Mouse (Mus musculus): ENCODE data around the gene Vti1a. TPM values are rescaled to one million over a fixed set of nuclear protein-coding genes. Genes with fewer than 3 reads are reported as not detected.

Gene Vti1a
- polyA plus RNA-seq, 1 experiment from 2014 or later, result 26.1 TPM

DNA sequence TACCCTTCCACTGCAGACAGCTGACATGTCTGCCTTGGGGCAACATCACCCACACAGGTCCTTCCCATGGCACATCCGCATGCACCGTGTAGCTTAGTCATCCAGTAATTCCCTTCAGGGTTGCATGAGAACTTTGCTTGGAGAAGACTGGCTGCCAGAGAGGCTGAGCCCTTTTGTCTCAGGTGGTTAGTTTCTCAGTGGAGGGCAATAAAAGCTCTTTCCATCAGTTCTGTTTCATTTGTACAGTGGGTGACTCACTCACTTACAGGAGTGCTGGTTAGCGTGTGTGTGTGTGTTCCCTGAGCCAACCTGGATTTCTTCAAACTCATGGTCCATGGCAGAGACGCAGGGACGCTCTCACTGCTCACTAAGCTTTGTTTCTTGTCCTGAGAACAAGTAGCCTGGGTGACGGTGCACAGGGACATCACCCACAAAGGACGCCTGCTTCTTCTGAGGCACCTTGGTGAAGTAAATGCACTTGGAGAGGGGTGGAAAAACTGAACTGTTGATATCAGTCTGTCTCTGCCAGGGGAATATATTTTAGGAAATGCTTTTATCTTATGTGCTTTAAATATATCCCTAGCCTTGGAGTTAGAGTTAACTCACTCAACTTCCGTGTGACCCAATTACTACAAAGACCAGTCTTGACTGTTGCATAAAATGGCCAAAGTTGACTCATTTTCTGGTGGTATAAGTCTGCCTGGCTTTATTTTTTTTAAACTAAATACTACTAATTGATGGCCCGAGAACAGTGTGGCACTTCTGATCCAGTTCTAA lies 254.6 kb downstream of the Vti1a start:
- H3K36me3 ChIP-seq (ENCODE audit: control insufficient read depth, insufficient read depth, low read length), result no peaks in the 10 kb centered on the region
- no peak overlapping the region for H3K27ac ChIP-seq (ENCODE audit: low read depth, low read length)
- WGBS, result 88% methylated on average over 9 of the region's 9 CpGs
- no peak overlapping the region for H3K4me2 ChIP-seq (ENCODE audit: low read depth)
- no peak overlapping the region for H3K4me3 ChIP-seq (ENCODE audit: low read depth, low read length)
- no peak overlapping the region for H3K9ac ChIP-seq (ENCODE audit: low read length)
- H3K27me3 ChIP-seq (ENCODE audit: control insufficient read depth, insufficient read depth, low read length), result no peaks in the 10 kb centered on the region
- no peak for DNase-seq (ENCODE audit: low spot score)
- no peaks in the 10 kb centered on the region for H3K4me1 ChIP-seq (ENCODE audit: control insufficient read depth, insufficient read depth, low read length)
- no peaks in the 10 kb centered on the region for H3K9me3 ChIP-seq (ENCODE audit: control insufficient read depth, low read length)
- ATAC-seq (ENCODE audit: insufficient read depth, low FRiP score, low TSS enrichment), result no peak

- Histone ChIP-seq H3K9ac (ENCODE audit: low read length) (no peak overlapping the region), H3K4me2 (ENCODE audit: low read depth) (no peak overlapping the region), H3K9me3 (ENCODE audit: control insufficient read depth, low read length) (no peaks in the 10 kb centered on the region), H3K27me3 (ENCODE audit: control insufficient read depth, insufficient read depth, low read length) (no peaks in the 10 kb centered on the region), H3K4me3 (ENCODE audit: low read depth, low read length) (no peak overlapping the region), H3K4me1 (ENCODE audit: control insufficient read depth, insufficient read depth, low read length) (no peaks in the 10 kb centered on the region), H3K27ac (ENCODE audit: low read depth, low read length) (no peak overlapping the region), H3K36me3 (ENCODE audit: control insufficient read depth, insufficient read depth, low read length) (no peaks in the 10 kb centered on the region)
- ATAC-seq (ENCODE audit: insufficient read depth, low FRiP score, low TSS enrichment) (no peak), DNase-seq (ENCODE audit: low spot score) (no peak)
- 92% methylated on average over 8 of the region's 8 CpGs for WGBS
Observed at GRCm38 (mm10) chr19:55571486-55571885, 255.4 kb downstream of the Vti1a start.

DNA sequence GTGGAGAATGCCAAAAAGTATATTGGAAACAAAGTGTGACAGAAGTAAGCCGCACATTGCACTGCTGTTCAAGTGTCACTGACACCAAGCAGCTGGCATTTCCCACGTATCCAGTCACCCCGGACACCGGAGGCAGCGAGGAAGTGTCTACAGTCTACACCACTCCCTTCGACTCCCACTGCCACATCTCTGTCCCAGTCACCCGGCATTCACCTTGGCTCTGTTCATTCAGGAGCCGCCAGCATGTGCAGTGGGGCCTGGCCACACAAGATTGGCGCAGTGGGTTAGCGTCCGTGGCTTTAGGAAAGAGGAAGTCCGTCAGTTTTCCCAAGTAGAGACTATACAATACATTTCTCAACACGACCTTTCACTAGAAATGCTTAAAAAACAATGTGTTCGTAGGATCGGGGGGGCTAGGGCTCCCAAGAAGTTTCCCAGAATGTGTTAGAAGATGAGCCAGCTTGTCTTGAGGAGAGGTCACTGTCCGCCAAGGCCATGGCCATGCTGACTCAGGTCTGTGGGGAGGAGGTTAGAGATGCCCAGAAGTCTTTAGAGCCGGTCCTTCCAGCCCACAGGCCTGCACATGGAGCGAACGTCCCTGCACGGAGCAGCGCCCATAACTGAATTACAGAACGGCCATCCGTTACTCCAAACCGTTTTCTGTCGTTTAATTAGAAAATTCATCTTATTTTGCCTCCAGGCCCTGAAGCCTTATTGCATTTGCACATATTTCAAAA lies 261.4 kb downstream of the Vti1a start:
- H3K4me2 ChIP-seq (ENCODE audit: low read depth), result no peak overlapping the region

GRCm38 (mm10) chr19:55578094-55579085 lies 262.3 kb downstream of the Vti1a start:
- Histone ChIP-seq H3K27ac (ENCODE audit: low read depth, low read length) (no peak overlapping the region), H3K4me2 (ENCODE audit: low read depth) (0 out of 2 replicates have a peak overlapping the region, but pooled peaks have one; percentile 4), H3K4me3 (ENCODE audit: low read depth, low read length) (no peak overlapping the region), H3K27me3 (ENCODE audit: control insufficient read depth, insufficient read depth, low read length) (no peaks in the 10 kb centered on the region), H3K9ac (ENCODE audit: low read length) (no peak overlapping the region), H3K36me3 (ENCODE audit: control insufficient read depth, insufficient read depth, low read length) (no peaks in the 10 kb centered on the region), H3K4me1 (ENCODE audit: control insufficient read depth, insufficient read depth, low read length) (peaks cover 4% of the 10 kb centered on the region), H3K9me3 (ENCODE audit: control insufficient read depth, low read length) (no peaks in the 10 kb centered on the region)
- 43% methylated on average over 17 of the region's 17 CpGs for WGBS
- peak; percentile 73 for ATAC-seq (ENCODE audit: insufficient read depth, low FRiP score, low TSS enrichment)
- DNase-seq (ENCODE audit: low spot score), result peak; percentile 64

More for the DNA sequence above, 261.4 kb downstream of the Vti1a start:
- no peaks in the 10 kb centered on the region for H3K9me3 ChIP-seq (ENCODE audit: control insufficient read depth, low read length)
- DNase-seq (ENCODE audit: low spot score) (no peak), ATAC-seq (ENCODE audit: insufficient read depth, low FRiP score, low TSS enrichment) (peak; percentile 55; the same call in 1 of the 2 replicates)
- no peaks in the 10 kb centered on the region for H3K27me3 ChIP-seq (ENCODE audit: control insufficient read depth, insufficient read depth, low read length)
- peaks cover 4% of the 10 kb centered on the region for H3K4me1 ChIP-seq (ENCODE audit: control insufficient read depth, insufficient read depth, low read length)
- H3K27ac ChIP-seq (ENCODE audit: low read depth, low read length), result no peak overlapping the region
- H3K36me3 ChIP-seq (ENCODE audit: control insufficient read depth, insufficient read depth, low read length), result no peaks in the 10 kb centered on the region
- WGBS, result 85% methylated on average over 25 of the region's 25 CpGs
- no peak overlapping the region for H3K9ac ChIP-seq (ENCODE audit: low read length)
- no peak overlapping the region for H3K4me3 ChIP-seq (ENCODE audit: low read depth, low read length)

DNA sequence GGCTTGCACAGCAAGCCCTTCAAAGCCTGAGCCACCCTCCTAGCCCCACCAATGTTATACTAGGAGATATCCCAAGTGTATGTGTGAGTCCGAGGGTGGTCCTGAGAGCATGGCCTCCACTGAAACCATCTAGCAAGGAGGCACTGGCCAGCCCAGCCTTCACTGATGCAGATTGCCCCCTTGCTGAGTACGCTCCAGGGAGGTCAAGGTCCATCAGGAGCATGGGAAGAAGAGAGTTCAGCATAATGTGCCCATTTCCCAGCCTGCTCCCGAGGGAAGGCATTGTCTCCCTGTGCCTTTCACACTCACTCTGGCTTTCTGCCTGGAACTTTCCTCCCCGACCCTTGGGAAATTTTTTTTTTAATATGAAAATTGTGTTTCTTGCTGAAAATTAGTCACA lies 263.2 kb downstream of the Vti1a start:
- 80% methylated on average over 4 of the region's 4 CpGs for WGBS
- ATAC-seq (ENCODE audit: insufficient read depth, low FRiP score, low TSS enrichment) (no peak), DNase-seq (ENCODE audit: low spot score) (no peak)
- Histone ChIP-seq H3K36me3 (ENCODE audit: control insufficient read depth, insufficient read depth, low read length) (no peaks in the 10 kb centered on the region), H3K9me3 (ENCODE audit: control insufficient read depth, low read length) (no peaks in the 10 kb centered on the region), H3K4me1 (ENCODE audit: control insufficient read depth, insufficient read depth, low read length) (peaks cover 4% of the 10 kb centered on the region), H3K27me3 (ENCODE audit: control insufficient read depth, insufficient read depth, low read length) (no peaks in the 10 kb centered on the region), H3K27ac (ENCODE audit: low read depth, low read length) (no peak overlapping the region), H3K4me2 (ENCODE audit: low read depth) (no peak overlapping the region), H3K9ac (ENCODE audit: low read length) (no peak overlapping the region), H3K4me3 (ENCODE audit: low read depth, low read length) (no peak overlapping the region)

DNA sequence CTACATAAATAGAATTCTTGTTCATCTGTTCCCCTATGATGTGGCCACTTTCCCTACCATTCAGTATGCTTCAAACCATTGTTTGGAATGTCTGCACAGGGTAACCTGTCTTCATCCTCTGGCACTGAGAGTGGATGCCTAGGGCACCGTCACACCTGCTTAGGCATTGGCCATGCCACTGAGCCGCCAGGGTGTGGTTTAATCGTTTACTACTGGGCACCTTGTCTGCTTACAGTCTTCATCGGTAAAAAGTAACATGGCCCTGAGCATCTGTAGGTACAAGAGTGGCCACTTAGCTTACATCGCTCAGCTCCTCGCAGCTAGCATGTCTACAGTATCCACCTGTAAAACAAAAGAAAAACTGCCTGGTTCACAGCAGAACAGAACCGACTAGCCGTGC lies 264.1 kb downstream of the Vti1a start:
- WGBS, result 95% methylated on average over 8 of the region's 8 CpGs
- no peaks in the 10 kb centered on the region for H3K9me3 ChIP-seq (ENCODE audit: control insufficient read depth, low read length)
- no peaks in the 10 kb centered on the region for H3K36me3 ChIP-seq (ENCODE audit: control insufficient read depth, insufficient read depth, low read length)
- H3K27ac ChIP-seq (ENCODE audit: low read depth, low read length), result no peak overlapping the region
- no peak overlapping the region for H3K9ac ChIP-seq (ENCODE audit: low read length)
- ATAC-seq (ENCODE audit: insufficient read depth, low FRiP score, low TSS enrichment) (no peak), DNase-seq (ENCODE audit: low spot score) (no peak)
- no peak overlapping the region for H3K4me2 ChIP-seq (ENCODE audit: low read depth)
- peaks cover 4% of the 10 kb centered on the region for H3K4me1 ChIP-seq (ENCODE audit: control insufficient read depth, insufficient read depth, low read length)
- no peaks in the 10 kb centered on the region for H3K27me3 ChIP-seq (ENCODE audit: control insufficient read depth, insufficient read depth, low read length)
- no peak overlapping the region for H3K4me3 ChIP-seq (ENCODE audit: low read depth, low read length)

GRCm38 (mm10) chr19:55580667-55581066 lies 264.6 kb downstream of the Vti1a start:
- Histone ChIP-seq H3K9me3 (ENCODE audit: control insufficient read depth, low read length) (no peaks in the 10 kb centered on the region), H3K4me3 (ENCODE audit: low read depth, low read length) (no peak overlapping the region), H3K9ac (ENCODE audit: low read length) (no peak overlapping the region), H3K4me1 (ENCODE audit: control insufficient read depth, insufficient read depth, low read length) (peaks cover 4% of the 10 kb centered on the region), H3K36me3 (ENCODE audit: control insufficient read depth, insufficient read depth, low read length) (no peaks in the 10 kb centered on the region), H3K27me3 (ENCODE audit: control insufficient read depth, insufficient read depth, low read length) (no peaks in the 10 kb centered on the region), H3K27ac (ENCODE audit: low read depth, low read length) (no peak overlapping the region), H3K4me2 (ENCODE audit: low read depth) (no peak overlapping the region)
- WGBS, result 91% methylated on average over 6 of the region's 6 CpGs
- ATAC-seq (ENCODE audit: insufficient read depth, low FRiP score, low TSS enrichment) (no peak), DNase-seq (ENCODE audit: low spot score) (no peak)

GRCm38 (mm10) chr19:55582896-55583653 lies 267.0 kb downstream of the Vti1a start:
- Histone ChIP-seq H3K4me1 (ENCODE audit: control insufficient read depth, insufficient read depth, low read length) (peaks cover 4% of the 10 kb centered on the region), H3K9ac (ENCODE audit: low read length) (no peak overlapping the region), H3K27ac (ENCODE audit: low read depth, low read length) (no peak overlapping the region), H3K9me3 (ENCODE audit: control insufficient read depth, low read length) (no peaks in the 10 kb centered on the region), H3K4me3 (ENCODE audit: low read depth, low read length) (no peak overlapping the region), H3K4me2 (ENCODE audit: low read depth) (no peak overlapping the region), H3K27me3 (ENCODE audit: control insufficient read depth, insufficient read depth, low read length) (no peaks in the 10 kb centered on the region), H3K36me3 (ENCODE audit: control insufficient read depth, insufficient read depth, low read length) (no peaks in the 10 kb centered on the region)
- ATAC-seq (ENCODE audit: insufficient read depth, low FRiP score, low TSS enrichment) (no peak), DNase-seq (ENCODE audit: low spot score) (no peak)
- WGBS, result 45% methylated on average over 14 of the region's 16 CpGs

All from neural tube, embryonic 11.5 days (tissue).